Mouse (Mus musculus): ENCODE results near the gene Pard3b. TPM values are rescaled to one million over a fixed set of nuclear protein-coding genes. Genes with fewer than 3 reads are reported as not detected.

Pard3b gene
- total RNA-seq, 2 experiments from 2014 or later: 1.3 TPM; not detected in 1

DNA sequence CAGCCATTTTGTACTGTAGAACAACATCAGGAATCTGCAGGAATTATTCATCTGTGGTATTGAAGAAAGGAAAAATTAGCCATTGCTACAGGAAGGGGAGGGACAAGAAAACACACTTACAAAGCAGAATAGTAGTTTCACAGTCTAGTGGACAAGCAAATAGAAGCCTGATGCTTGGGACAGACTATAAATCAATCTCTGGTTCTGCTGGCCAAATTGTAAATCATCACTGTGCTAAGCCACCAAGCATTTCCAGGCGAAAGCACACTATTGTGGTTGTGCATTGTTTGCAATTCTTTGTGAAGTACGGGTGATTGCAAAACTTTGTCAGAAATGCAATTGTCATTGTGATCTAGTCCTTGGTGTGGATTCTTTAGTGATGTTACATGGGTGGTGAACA is 786.7 kb downstream of the Pard3b start:
- ATAC-seq (replicated peaks; ENCODE audit: low FRiP score, poor library complexity, severe bottlenecking): no peak

DNA sequence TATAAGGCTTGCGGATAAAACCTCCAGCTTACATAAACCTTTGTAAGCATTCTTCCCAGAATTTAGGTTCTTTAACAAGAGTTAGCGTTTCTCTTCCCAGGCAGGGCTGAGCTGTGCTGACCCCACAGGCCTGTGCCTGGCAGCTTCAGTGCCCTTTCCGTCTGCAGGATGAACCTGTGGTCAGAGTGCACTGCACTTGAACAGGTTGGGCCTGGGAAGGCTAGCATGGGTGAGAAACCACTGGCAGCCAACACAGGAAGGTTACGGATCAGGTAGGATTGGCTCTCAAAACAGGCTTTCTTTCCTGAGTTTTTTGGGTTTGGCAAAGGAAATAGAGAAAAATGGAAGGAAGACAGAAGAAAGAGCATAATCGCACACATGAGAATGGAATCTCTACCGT is 790.1 kb downstream of the Pard3b start:
- no peak for ATAC-seq (replicated peaks; ENCODE audit: low FRiP score, poor library complexity, severe bottlenecking)

DNA sequence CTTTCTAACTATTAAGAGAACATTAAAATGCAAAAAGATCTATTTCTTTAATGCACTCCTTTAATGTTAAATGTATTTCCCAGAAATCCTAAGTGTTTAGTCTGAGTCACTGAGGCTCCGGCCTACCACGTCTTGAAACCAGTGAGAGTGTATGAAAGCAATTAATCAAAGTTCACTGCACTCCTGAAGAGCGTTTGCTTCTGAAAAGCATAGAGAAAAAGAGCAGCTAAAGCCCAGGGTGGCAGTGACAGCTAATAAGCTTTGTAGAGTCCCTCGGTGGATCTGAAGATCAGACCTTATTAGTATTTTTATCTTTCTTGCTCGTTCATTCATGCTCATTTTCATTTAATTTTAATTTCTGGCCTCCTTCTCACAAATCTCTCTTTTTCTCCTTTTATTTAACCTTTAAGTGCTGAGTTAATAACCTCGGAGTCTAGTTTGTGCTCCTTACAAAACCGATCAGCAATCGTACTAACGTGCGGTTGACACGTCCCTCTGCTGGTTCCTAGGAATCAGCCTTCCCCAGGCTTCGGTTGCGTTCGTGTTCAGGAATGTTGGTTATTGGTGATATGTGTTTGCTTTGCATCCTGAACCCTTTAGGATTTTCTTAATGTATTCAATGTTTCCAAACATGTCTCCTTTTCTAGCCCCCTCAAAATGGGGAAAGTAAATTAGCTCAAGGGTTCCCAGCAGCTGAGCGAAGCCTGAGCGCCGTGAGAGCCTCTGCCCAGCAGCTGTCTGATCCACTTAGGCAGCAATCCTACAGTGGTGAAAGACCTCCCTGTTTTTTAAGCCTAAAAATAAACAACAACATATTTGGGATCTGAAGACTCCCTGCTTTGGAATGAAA is 790.9 kb downstream of the Pard3b start:
- ATAC-seq (replicated peaks; ENCODE audit: low FRiP score, poor library complexity, severe bottlenecking): no peak

DNA sequence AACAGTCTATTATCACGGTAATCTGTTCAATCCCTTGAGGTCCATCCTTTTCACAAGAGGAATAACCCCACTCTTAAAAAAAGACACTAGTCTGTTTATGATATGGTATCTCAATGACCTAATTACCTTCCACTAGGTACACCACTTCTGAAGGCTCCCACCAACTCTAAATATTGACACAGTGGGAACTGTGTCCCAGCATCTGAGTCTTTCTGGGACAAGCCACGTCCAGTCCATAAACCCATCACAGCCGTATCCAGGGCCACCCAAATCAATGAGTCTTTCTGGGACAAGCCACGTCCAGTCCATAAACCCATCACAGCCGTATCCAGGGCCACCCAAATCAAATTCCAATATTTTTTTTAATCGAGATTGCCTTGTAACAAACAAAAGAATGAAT is 792.4 kb downstream of the Pard3b start:
- ATAC-seq (replicated peaks; ENCODE audit: low FRiP score, poor library complexity, severe bottlenecking): no peak

DNA sequence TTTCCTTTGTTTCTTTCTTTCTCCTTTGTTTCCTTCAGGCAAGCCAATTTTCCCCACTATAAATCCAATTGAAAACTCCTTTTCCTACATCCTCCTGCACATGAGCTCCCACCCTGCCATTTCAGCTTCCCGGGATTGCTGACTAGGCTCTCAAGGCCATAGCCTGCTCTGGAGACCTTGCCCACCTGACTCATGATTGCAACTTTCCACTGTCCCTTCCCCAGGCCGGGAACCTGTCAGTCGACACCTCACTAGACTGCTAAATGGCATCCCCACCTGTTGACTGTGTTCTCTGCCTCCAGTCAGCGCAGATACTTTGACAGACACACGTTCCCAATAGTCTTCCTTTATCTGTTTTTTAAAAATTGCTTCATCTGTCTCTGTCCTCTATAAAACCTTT is 795.3 kb downstream of the Pard3b start:
- ATAC-seq (replicated peaks; ENCODE audit: low FRiP score, poor library complexity, severe bottlenecking): no peak

DNA sequence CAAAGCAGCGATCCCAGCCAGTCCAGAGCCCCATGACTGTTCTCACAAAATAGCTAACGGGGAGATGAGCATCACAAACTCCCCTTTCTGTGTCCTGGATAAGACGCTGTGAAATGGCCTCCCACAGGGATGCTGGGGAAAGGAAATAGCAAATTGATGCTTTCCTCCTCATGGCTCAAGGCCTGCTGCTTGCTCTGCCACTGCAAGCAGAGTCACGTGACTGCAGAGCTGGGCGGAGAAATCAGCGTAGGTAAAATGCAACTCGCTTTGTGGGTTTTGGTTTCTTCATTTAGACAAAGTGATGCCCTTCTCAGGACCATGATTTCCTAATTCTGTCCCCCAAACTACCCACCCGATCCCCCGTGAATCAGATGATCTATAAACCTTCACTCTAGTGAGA is 797.2 kb downstream of the Pard3b start:
- no peak for ATAC-seq (replicated peaks; ENCODE audit: low FRiP score, poor library complexity, severe bottlenecking)

DNA sequence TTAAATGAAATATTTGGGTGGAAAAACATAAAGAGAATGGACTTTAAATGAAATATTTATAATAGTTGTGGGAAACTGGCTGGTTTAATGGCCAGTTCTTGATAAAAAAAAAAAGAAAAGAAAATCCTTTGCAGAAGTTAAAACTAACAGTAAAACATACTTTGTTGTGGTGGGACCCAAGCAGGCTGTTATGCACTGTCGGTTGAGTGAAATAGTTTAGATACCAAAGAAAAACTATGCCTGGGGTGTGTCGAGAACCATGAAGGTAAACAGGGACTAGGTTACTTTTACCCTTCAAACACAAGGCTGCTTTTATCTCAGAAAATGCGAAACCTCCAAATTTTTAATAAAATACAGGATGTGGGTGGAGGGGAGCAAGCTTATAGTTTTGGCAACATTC is 797.7 kb downstream of the Pard3b start:
- no peak for ATAC-seq (replicated peaks; ENCODE audit: low FRiP score, poor library complexity, severe bottlenecking)

DNA sequence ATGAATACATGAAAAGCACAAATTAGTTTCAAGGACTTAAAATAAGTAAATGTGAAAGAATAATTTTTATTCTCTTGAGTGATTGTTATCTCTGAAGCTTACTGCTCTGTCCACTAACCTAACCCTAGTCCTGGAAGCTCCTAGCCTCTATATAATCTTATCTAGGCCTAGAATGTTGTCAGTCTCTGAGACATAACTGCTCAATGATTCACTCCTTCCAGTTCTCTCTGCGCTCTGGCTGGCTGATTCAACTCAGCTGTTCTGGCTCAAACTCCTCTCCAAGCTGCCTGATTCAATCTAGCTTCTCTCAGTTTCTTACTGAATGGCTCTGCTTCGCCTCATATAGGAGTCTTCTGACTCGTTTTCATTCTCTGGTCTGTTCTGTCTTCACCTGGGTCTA is 798.9 kb downstream of the Pard3b start:
- ATAC-seq (replicated peaks; ENCODE audit: low FRiP score, poor library complexity, severe bottlenecking): no peak

DNA sequence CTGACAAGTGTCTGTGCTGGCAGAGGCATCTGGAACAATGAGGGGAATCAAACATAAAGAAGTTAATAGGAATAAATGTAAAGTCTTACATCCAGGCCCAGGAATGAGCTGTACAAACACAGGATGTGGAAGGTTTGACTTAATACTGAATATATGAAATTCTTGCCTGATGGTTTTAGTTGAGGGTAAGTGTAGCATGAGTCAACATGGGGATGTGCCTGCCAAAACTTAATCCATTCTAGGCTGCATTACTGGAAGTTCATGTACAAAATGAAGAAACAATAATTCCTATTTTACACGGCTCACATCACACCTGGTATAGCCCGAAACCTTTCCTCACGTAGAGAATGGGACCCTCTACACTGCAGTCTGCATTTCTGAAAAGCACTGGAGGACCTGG is 805.8 kb downstream of the Pard3b start:
- no peak for ATAC-seq (replicated peaks; ENCODE audit: low FRiP score, poor library complexity, severe bottlenecking)

DNA sequence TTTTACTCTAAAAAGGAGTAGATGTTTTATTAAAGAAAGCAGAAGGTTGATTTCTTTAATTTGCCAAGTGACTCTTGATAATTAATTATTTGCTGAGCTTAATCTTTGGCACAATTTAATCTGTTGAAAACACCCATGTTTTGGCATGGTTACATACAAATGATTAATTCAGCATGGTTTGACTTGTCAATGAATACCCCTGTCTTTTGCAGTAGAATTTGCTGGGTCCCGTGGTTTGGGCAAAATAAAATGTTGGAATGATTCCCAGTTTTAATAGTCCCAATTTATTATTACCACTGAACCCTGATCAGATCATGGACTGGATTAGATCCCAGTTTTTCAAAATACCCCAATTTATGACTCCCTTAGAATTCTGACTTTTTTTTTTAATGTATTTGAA is 808.2 kb downstream of the Pard3b start:
- no peak for ATAC-seq (replicated peaks; ENCODE audit: low FRiP score, poor library complexity, severe bottlenecking)

DNA sequence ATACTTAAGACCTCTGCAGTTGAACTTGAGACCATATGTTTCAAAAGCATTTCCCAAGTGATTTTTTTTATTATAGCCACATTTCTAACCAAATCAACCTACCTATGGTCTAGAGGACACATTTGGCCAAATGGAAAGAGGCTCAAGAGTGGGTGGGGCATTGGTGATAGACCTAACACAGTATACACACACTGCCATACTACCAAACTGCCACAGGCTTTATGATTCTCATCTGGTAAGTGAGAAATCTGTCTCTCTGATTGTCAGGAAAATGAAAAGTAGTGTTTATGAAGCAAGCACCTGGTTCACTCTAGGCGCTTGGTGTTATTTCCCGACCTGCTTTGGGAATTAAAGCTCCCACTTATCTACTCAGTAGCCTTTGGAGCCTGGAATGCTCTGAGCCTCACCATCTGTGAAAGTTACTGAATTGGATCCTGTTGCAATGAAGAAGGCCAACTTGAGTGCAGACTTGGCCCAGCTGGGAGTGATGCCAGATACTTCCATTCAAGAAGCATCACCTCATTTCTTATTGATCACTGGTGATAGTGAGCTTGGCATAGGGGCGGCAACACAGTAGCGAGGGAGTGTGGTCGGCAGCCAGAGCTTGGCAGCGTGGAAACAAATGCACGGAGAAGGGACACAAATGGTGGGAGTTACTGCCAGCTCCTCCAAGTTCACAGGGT is 810.7 kb downstream of the Pard3b start:
- no peak for ATAC-seq (replicated peaks; ENCODE audit: low FRiP score, poor library complexity, severe bottlenecking)

DNA sequence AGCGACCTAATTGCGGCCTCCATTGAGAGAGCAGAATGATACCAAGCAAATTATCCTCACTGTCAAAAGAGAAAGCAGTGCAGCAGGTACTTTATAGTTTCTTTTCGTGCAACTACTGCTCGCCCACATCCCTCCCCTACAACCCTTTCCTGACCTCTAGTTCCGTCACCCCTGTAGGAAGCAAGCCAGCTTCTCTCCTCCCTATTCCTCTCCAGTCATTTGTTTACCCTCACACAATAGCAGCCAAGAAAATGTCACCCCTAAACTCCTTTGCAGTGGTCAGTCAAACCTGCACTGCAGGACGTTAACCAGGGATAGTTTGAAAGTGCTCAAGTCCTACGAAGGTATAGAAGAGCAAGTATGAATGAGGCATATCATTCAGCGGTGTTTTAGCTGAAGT is 826.9 kb downstream of the Pard3b start:
- ATAC-seq (replicated peaks; ENCODE audit: low FRiP score, poor library complexity, severe bottlenecking): no peak

DNA sequence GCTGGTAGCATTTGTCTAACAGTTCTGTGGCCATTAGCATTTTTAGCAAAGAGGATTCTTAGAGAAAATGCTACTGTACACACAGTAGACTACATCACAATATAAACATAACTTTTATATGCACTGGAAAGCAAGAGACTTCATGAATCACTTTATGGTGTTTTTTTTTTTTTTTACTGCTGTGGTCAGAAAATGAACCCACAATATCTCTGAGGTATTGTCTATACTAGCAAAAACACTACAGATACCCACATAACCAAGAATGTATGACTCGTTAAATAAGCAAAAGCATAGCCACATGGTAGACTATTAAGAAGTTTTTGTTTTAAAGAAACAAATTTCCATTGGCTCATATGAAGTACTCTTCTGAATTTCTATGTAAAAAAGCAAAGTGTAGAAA is 827.9 kb downstream of the Pard3b start:
- ATAC-seq (replicated peaks; ENCODE audit: low FRiP score, poor library complexity, severe bottlenecking): no peak

DNA sequence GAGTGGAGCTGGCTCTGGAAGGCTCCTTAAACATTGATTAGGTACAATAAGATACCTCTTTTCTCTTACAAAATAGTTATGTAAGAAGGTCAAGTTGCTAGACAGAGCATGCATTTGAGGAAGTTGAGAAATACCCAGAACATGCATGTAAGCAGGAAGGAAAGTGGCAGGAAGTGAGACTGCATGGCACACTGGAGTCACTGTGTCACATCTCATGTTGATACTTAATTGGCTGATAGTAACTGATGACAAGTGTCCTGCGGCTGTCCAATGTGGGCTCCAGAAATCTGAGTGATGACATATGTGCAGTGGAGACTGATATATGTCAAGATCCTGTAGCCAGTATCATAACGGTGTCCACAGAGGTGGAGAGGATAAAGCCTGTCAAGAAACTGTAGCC is 844.4 kb downstream of the Pard3b start:
- no peak for ATAC-seq (replicated peaks; ENCODE audit: low FRiP score, poor library complexity, severe bottlenecking)

DNA sequence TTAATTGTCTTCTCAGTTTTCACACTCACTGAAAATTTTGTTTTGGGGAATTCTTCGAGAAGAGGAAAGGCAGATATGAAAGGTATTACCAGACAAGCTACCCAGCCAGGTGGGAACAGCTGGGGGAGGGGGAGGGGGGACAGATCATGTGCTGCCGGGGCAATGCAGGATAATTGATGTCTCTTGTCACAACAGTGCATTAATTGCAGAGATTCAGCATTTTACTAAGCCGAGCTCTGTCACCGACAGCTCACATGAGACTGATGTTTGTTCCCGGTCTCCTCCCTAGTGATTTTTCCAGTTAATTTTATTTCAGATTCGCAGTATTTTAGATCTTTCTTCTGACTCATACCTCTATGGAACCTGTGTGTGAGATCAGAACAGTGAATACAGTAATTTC is 850.2 kb downstream of the Pard3b start:
- ATAC-seq (replicated peaks; ENCODE audit: low FRiP score, poor library complexity, severe bottlenecking): no peak

DNA sequence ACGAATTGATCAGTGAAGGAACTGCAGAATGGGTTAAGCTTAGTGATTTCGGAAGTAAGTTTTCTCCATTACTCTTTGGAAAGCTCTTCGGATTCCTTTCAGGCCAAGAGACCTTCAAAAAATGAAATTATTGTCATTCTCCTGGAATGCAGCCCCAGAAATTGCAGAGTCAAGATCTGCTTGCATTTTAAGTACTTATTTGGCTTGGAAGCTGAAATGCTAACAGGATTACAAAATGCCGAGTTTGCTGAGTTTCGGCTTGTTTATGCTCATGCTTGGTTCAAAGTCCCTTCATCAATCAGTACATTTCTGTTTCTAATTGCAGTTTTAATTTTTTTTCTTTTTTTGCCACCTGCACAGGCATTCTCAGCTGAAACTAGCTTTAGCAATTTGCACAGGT is 860.5 kb downstream of the Pard3b start:
- no peak for ATAC-seq (replicated peaks; ENCODE audit: low FRiP score, poor library complexity, severe bottlenecking)

DNA sequence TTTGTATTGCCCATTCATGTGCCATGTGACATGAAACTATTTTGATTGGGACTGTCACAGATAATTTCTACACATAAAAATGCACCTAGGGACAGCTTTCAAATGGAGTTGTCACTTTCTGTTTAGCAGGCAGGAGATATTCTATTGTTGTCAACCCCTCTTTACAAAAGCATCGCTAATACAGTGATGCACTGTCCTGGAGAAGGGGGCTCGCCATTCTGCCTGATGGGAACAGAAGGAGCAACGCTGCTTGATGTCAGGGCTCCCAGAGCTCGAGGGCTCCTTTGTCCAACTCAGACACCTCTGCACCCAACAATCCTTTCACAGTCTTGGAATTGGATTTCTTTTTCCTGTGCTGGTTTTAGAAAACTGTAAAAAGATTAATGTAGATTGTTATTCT is 871.9 kb downstream of the Pard3b start:
- no peak for ATAC-seq (replicated peaks; ENCODE audit: low FRiP score, poor library complexity, severe bottlenecking)

DNA sequence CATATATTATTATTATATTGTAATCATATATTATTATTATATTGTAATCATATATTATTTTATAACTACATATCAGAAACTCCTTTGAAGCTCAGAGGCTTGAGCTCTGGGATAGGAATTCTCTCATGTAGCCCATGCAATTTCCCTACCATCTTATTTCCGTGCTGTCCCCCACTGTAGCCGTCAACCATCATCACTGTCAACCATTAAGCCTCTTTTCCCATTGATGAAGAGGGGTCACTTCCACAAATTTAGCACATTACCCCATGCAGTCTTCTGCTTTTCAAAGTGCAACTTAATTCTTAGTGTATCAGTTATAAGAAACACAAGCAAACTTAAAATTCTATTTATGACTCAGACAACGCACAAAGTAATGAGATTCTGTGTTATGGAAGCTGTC is 873.1 kb downstream of the Pard3b start:
- no peak for ATAC-seq (replicated peaks; ENCODE audit: low FRiP score, poor library complexity, severe bottlenecking)

DNA sequence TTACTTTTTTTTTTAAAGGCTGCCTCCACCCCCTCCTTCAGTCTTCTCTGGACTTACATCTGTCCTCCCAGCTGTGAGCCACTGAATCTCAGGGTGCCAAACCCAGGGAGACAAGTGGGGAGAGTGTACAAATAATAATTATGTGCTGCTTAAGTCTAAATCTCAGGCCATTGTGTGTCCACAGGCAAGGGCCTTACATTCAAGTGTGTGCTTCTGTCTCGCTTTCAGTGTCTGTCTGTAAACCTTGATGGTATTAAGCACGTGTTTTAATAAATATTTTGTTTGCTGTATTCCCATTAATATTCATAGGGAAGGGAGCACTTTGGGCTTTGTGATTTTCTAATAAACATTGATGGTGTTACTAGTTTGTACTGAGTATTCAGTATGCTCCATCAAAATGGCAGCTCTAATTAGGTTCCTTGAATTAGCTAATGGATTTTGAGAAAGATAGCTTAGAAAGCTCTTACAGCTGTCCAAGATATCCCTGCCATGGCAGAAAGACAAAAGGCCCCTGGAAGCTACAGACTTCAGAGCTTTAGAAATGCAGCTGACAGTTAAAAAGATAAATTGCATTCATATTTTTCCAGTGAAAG is 880.1 kb downstream of the Pard3b start:
- no peak for ATAC-seq (replicated peaks; ENCODE audit: low FRiP score, poor library complexity, severe bottlenecking)

DNA sequence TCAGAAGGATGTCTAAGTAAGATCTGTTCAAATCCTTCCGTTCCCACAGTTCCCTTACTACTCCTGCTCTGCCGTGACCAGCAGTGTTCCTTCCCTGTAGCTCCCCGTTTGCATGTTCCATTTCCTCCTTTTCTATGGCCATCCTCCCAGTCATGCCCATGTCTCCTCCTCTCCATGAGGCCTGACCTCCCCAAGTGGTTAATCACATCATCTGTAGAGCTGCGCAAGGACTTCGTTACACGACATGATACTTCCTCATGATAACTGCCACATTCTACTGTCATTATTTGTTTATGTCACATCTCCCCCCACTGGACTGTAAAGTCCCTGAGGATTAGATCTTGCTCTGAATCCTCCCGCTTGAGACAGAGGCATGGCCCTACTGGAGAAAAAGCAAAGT is 882.7 kb downstream of the Pard3b start:
- no peak for ATAC-seq (replicated peaks; ENCODE audit: low FRiP score, poor library complexity, severe bottlenecking)

DNA sequence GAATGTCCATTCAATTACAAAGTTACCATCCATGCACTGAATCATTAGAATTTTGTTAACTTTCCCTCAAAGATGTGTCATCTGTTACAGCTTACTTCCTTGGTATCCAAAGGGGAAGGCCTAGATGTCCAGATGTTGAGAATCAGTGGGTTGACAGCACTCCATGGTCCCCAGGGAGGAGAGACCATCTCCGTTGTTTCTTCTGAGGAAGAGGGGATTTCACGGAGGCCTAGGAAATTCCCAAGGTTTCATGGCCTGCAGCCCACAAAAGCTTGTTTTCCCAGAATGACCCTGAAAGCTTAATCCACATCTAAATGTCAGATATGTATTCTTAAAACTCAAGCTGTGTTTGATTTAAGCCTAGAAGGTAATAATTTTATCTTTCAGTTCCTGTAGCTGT is 884.1 kb downstream of the Pard3b start:
- ATAC-seq (replicated peaks; ENCODE audit: low FRiP score, poor library complexity, severe bottlenecking): no peak

All from erythroid progenitor cell, adult 5-6 weeks (primary cell).